Mouse (Mus musculus) testis, adult 2 months (tissue): ENCODE data around the gene Prkn.

ENCODE experiments used
- CTCF ChIP-seq: fragments of 200-500 bp; IDR thresholded peaks from 2 replicates; pipeline ENCODE4 v1.5.1; 2012; ENCODE audit warnings: low read depth, mild to moderate bottlenecking, inconsistent platforms, low read length, moderate library complexity; ENCODE audit not compliant: control insufficient read depth, insufficient read depth, insufficient replicate concordance
- POLR2A ChIP-seq: fragments of 200-500 bp; IDR thresholded peaks from 2 replicates; pipeline ENCODE4 v1.6.1; 2012; ENCODE audit warnings: low read depth, mild to moderate bottlenecking, inconsistent platforms, low read length, moderate library complexity; ENCODE audit not compliant: control insufficient read depth

GRCm38 (mm10) chr17:12038499-12038898 lies 1198.3 kb downstream of the Prkn start:
- TF ChIP-seq POLR2A (no peak), CTCF (no peak)
